Mouse (Mus musculus): ENCODE results near the gene Ints12. TPM values are rescaled to one million over a fixed set of nuclear protein-coding genes. Genes with fewer than 3 reads are reported as not detected.

Ints12 gene
- 10 to 100 TPM; 10.0 to 10.8 TPM for total RNA-seq (2021)
- long read RNA-seq, experiment 1, transcript Ints12-201 (7 exons, 3,101 nt) = major isoform, 7 of 8 reads
- long read RNA-seq, experiment 1, partial matches to known transcripts = 0 of 8 reads
- long read RNA-seq, experiment 1, other reads (novel, unspliced or antisense) = 1 of 8 reads
- long read RNA-seq, experiment 2, transcript Ints12-201 (7 exons, 3,101 nt) = major isoform, 7 of 9 reads
- long read RNA-seq, experiment 2, partial matches to known transcripts = 2 of 9 reads
- long read RNA-seq, experiment 2, other reads (novel, unspliced or antisense) = 0 of 9 reads

- DNase-seq (ENCODE audit: low spot score in 2 of 2) = peak; percentile 92 to 93
- H3K27ac ChIP-seq = peak within 1 kb of the TSS; percentile 96
- peak within 1 kb of the TSS; percentile 75 for H3K4me3 ChIP-seq
- no peak for TF ChIP-seq CTCF (conservative IDR thresholded peaks at IDR 0.05)
Measured at GRCm38 (mm10) chr3:133091664-133092273, at the start of gene Ints12, which contains the start of gene Gstcd. Gene Ints12 (plus strand): TSS chr3:133091840. Gene Gstcd (minus strand): TSS chr3:133092033.

GRCm38 (mm10) chr3:133052068-133052467 is 39.6 kb upstream of the Ints12 start:
- H3K27ac ChIP-seq = no peak overlapping the region
- peak in 1 of 2 experiments; percentile 7 for DNase-seq (ENCODE audit: low spot score in 2 of 2)
- H3K4me3 ChIP-seq = no peak overlapping the region
- TF ChIP-seq CTCF (conservative IDR thresholded peaks at IDR 0.05) = no peak

GRCm38 (mm10) chr3:133075560-133075959 is 16.1 kb upstream of the Ints12 start:
- DNase-seq (ENCODE audit: low spot score in 2 of 2) = no peak
- no peak for TF ChIP-seq CTCF (conservative IDR thresholded peaks at IDR 0.05)
- Histone ChIP-seq H3K27ac (no peak overlapping the region), H3K4me3 (no peak overlapping the region)

GRCm38 (mm10) chr3:133082736-133083135 is 8.9 kb upstream of the Ints12 start:
- no peak for TF ChIP-seq CTCF (conservative IDR thresholded peaks at IDR 0.05)
- no peak for DNase-seq (ENCODE audit: low spot score in 2 of 2)
- Histone ChIP-seq H3K27ac (no peak overlapping the region), H3K4me3 (no peak overlapping the region)

- H3K27ac ChIP-seq = no peak overlapping the region
- no peak for DNase-seq (ENCODE audit: low spot score in 2 of 2)
- H3K4me3 ChIP-seq = no peak overlapping the region
- TF ChIP-seq CTCF (conservative IDR thresholded peaks at IDR 0.05) = peak; percentile 77
Measured at GRCm38 (mm10) chr3:133085858-133086257, 5.8 kb upstream of the Ints12 start.

- TF ChIP-seq CTCF (conservative IDR thresholded peaks at IDR 0.05) = no peak
- Histone ChIP-seq H3K27ac (peak overlapping the region; percentile 96), H3K4me3 (peak overlapping the region; percentile 75)
- no peak for DNase-seq (ENCODE audit: low spot score in 2 of 2)
Measured at GRCm38 (mm10) chr3:133090247-133091120, 1.2 kb upstream of the Ints12 start.

- peak overlapping the region; percentile 75 for H3K4me3 ChIP-seq
- no peak for TF ChIP-seq CTCF (conservative IDR thresholded peaks at IDR 0.05)
- peak; percentile 65 to 70 for DNase-seq (ENCODE audit: low spot score in 2 of 2)
- H3K27ac ChIP-seq = peak overlapping the region; percentile 96
Measured at GRCm38 (mm10) chr3:133091121-133091663, 448 bp upstream of the Ints12 start.

- Histone ChIP-seq H3K4me3 (peak overlapping the region; percentile 75), H3K27ac (peak overlapping the region; percentile 96)
- DNase-seq (ENCODE audit: low spot score in 2 of 2) = no peak
- TF ChIP-seq CTCF (conservative IDR thresholded peaks at IDR 0.05) = no peak
Measured at GRCm38 (mm10) chr3:133092274-133092853, 724 bp downstream of the Ints12 start.

- Histone ChIP-seq H3K27ac (no peak overlapping the region), H3K4me3 (peak overlapping the region; percentile 75)
- no peak for TF ChIP-seq CTCF (conservative IDR thresholded peaks at IDR 0.05)
- no peak for DNase-seq (ENCODE audit: low spot score in 2 of 2)
Measured at GRCm38 (mm10) chr3:133092936-133093335, 1.3 kb downstream of the Ints12 start.

- H3K4me3 ChIP-seq = no peak overlapping the region
- no peak for TF ChIP-seq CTCF (conservative IDR thresholded peaks at IDR 0.05)
- DNase-seq (ENCODE audit: low spot score in 2 of 2) = no peak
- no peak overlapping the region for H3K27ac ChIP-seq
Measured at GRCm38 (mm10) chr3:133094305-133094704, 2.7 kb downstream of the Ints12 start.

- no peak for TF ChIP-seq CTCF (conservative IDR thresholded peaks at IDR 0.05)
- H3K4me3 ChIP-seq = no peak overlapping the region
- no peak overlapping the region for H3K27ac ChIP-seq
- no peak for DNase-seq (ENCODE audit: low spot score in 2 of 2)
Measured at GRCm38 (mm10) chr3:133097936-133098335, 6.3 kb downstream of the Ints12 start.

GRCm38 (mm10) chr3:133098336-133098735 is 6.7 kb downstream of the Ints12 start:
- DNase-seq (ENCODE audit: low spot score in 2 of 2) = no peak
- no peak overlapping the region for H3K4me3 ChIP-seq
- no peak for TF ChIP-seq CTCF (conservative IDR thresholded peaks at IDR 0.05)
- H3K27ac ChIP-seq = no peak overlapping the region
